Mouse (Mus musculus): ENCODE measurements around the gene Thsd4.
"Not testable (repeated sequence)": the region's sequence is repeated elsewhere in the genome, so short reads cannot be mapped to it uniquely, and the experiment has no call there.

Thsd4 gene

DNA sequence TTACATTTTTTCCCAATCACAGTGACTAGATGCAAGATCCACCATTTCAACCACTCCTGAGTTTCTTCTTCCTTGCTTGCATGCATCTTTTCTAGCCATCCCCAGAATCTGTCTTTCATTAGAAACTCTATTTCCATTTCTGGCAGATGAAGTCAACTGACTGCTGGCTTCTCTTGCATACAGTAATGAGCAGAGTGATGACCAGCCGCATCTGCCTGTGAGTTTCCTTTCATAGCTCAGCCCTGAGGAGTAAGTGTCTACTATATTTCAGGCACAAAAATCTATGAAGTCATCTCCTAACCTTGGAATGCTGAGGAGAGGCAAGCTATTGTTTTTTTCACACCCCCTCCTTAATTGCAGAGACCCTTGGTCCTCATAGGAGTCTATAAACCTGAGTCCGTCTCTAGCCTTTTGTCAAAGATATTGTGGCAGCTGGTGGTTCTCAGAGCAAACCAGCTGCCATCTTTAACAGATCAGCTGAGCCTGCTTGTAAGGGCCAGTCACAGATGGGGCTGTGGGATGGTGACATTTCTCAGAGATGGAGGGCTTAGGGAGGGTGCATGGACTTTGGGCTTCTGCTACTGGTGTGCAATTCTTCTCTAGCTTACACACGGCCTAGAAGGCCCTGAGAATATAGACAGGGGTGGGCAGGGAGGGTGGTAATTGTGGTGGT lies 535.8 kb downstream of the Thsd4 start:
- DNase-seq (ENCODE audit: low spot score): no peak

DNA sequence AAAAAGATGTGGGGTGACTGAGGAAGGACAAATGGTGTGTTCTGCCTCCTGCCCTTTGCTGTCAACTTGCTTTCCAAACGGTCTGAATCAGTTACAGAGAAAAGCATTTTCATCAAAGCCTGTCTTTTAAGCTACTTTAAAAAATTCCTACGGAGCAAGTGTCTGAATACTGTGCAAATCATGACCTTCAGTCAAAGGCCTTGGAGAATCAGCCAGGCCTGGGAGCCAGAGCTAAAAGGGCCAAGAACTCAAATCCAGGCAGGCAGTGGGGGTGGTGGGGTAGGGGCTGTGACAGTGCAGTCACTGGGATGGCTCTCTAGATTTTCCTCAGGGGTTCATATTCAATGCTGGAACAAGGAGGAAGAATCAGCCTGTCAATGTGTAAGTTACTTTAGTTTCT lies 540.7 kb downstream of the Thsd4 start:
- DNase-seq (ENCODE audit: low spot score): no peak

DNA sequence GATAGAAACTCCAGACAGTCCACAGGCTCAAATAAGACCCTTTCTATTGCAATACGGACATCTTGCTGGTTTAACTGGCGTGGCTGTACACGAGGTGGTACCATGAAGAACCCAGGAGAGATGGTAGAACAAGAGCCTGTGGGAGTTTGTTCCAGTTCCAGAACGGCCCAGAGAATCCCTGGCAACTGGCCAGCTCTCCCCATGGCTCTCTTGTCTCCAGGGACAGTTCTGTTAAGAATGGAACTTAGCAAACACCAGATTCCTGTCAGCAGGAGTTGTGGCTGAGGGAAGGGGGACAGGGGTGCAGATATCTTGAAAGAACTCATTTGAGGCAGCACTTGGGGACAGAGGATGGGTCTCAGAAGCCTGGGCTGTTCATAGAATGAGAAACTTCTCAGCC lies 550.6 kb downstream of the Thsd4 start:
- no peak for DNase-seq (ENCODE audit: low spot score)

DNA sequence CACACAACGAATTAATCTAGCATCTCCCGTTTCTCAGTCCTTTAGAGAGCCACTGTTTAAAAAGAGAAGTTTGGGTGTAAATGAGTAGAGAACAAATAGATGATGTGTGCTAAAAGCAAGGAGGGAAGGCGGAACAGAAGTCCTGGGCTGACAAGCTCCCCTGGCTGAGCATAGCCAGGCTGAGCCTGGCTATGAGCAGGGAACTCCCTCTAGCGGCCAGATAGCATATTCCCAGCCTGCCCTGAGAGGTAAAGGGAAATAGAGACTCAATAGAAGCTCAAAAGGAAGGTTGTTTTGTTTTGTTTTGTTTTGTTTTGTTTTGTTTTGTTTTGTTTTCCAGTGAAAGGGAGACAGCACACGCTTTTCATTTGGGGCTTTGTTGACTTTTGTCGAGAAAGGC lies 552.5 kb downstream of the Thsd4 start:
- DNase-seq (ENCODE audit: low spot score): peak; percentile 66

DNA sequence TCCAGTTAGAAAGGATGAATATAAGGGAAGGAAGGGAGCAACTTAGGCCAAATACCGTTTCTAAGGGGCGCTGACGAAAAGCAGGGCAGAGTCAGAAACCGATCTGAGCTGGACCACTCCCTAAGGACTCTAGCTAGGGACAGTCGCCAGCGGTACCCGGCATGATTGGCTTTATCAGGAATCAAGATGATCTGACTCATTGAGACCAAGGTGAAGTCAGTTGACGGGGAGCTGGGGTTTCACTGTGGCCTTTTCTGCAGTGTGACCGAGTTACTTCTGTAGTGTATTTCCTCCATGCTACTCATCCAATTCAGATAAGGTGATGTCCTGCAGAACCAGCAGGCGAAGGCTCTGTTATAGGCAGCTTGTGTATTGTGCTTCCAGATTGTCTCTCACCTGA lies 556.8 kb downstream of the Thsd4 start:
- no peak for DNase-seq (ENCODE audit: low spot score)

DNA sequence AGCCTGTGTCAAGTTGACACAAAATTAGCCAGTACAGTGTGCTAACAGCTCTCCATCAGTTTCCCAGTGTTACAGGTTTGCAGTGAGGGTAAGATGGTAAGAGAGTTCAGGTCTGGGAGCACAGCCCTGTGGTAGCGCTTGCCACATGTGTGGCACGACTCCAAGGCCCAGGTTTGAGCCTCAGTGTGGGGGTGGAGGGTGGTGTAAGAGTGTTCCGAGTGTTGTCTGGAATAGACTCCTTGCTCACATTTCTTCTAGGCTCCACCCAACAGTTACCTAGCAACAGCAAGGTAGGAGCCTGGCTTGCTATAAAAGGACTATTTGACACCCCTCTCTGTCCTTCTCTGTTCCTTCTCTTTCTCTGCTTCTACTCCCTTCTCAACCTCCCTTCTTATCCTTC lies 557.5 kb downstream of the Thsd4 start:
- no peak for DNase-seq (ENCODE audit: low spot score)

DNA sequence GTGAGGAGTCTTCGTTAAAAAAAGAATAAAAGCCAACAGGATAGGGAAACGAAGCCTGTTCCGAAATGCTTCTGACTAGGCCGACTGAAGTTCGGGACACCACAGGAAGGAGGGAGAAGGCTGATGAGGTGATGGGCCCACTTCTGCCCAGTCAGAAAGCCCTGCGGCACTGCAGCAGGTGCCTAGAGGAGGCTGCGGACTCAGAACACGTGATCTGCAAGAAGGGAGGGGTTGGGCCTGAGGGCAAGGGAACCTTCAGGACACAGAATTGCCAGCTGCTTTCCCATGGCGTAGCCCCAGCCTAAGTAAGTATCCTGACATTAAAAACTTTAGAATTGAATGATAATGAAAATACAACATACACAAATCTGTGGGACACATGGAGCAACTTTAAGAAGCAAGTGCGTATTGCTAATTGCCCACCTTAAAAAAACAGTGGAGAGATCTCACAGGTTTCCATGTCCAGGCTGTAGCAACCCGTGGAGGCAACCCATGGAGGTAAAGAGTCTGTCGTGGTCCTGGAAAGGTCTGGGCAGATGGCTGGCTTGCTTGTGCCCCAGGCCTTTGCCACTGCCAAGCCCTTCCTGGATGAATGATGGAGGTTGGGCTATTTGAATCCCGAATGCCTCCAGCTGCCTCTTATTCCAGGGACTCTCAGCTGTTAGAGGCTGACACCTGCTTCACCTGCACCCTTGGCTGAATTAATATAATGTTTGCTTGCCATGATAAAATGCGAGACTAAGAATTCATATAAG lies 560.5 kb downstream of the Thsd4 start:
- no peak for DNase-seq (ENCODE audit: low spot score)

DNA sequence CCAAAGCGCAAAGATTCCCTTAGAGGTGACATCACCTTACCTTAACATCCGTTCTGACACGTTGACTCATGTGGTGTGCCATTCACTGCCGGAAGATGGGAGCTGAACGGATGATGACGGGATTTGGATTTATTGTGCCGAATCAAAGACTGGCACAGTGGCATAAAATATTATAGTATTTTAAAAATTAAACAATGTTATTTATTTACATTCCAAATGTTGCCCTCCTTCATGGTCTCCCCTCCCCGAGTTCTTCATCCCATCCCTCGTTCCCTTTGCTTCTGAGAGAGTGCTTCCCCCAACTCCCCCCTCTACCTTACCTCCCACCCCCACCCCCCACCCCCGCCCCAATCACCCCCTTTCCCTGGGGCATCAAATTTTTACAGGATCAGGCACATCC lies 561.3 kb downstream of the Thsd4 start, which contains the start of gene Nr2e3:
TSS of gene Nr2e3 (minus strand) at position 101 of the 400 bp plus-strand sequence.
- no peak for DNase-seq (ENCODE audit: low spot score)

DNA sequence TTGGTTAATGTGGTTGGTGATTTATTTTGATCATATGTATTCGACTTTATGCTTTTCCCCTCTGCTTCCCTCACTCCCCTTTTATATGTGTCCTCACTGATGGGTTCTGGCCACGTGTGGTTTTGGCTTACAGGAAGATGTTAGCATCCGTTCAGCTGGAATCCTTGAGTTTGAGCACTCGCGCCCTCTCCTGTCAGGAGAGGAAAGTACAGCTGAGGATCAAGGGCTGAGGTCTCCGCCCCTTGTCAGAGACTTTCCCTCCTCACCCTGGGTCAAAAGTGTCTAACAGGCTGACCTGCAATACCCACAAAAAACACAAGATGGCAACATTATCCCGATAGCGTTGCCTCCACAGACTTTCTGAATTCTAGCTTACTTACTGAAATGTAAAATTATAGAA lies 562.6 kb downstream of the Thsd4 start:
- DNase-seq (ENCODE audit: low spot score): peak; percentile 78

DNA sequence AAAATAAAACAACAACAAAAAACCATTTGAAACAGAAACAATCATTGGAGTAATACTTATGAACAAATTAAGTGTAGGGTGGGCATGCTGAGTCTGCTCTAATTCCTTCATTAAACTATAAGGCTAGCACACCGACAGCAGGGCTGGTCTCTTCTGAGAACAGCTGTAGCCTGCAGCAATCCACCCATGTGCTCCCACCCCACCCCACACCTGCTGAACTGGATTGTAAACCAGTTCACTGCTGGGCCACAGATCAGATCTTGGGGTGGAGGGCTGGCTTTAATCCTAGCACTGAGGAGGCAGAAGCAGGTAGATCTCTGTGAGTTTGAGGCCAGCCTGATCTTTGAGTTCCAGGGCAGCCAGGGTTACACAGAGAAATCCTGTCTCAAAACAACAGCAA lies 563.7 kb downstream of the Thsd4 start:
- DNase-seq (ENCODE audit: low spot score): not testable (repeated sequence)

DNA sequence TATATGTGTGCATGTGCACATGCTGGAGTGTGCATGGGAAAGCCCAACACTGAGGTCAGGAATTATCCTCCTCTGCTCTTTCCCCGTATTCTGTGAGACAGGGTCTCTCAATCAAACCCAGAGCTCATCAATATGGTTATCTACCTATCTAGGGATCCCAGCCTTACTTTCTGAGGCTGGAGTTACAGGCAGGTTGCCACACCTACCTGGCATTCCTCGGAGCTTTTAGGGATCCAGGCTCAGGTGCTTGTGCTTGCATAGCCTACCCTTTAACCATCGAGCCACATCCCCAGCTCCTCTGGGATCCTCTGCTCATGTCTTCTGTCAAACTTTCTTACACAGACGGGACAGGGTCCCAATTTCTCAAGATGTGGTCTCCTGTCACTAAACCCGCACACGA lies 565.4 kb downstream of the Thsd4 start:
- DNase-seq (ENCODE audit: low spot score): no peak

DNA sequence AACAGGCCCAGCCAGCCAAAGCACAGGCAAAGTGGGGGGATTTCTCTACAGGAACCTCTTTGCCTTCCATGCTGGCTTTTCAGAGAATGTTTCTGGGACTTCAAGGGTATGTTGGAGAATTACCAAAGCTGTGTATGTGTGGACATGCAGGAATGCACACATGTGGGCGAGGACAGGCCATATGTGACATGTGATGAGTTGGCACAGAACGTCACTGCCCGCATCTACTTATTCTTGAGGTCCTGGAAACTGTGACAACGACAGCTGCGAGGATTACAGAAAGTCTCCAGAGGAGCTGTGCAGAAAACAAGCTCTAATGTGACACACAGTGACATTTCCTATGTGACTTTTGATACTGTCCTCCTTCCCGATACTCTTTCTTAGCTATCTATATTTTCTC lies 566.2 kb downstream of the Thsd4 start:
- no peak for DNase-seq (ENCODE audit: low spot score)

DNA sequence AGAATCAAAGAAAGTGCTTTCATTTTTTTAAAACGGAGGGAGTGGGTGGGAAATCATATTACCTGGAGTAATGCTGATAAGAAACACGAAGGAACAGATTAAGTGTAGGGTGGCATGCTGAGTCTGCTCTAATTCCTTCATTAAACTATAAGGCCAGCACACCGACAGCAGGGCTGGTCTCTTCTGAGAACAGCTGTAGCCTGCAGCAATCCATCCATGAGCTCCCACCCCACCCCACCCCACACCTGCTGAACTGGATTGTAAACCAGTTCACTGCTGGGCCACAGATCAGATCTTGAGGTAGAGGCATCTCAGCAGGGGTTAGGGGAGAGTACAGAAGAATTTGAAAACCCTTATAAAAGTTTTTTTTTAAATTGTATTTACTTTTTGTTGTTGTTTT lies 566.6 kb downstream of the Thsd4 start:
- no peak for DNase-seq (ENCODE audit: low spot score)

DNA sequence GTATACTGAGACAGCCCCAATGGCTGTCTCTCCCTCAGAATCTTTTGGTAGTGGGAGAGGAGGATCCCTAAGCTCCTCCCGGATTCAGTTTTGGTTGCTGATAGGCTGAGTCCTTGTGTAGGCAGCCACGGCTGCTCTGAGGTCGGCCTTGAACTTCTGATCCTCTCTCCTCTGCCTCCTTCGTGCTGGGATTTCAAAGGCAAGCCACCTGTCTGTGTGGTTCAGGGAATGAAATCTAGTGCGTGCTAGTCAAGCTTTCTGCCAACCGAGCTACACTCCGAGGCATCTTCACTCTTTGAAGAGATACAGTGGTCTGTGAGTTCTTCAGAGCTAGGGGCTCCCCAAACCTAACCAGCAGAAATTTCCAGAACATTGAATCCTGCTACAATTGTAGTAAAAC lies 568.3 kb downstream of the Thsd4 start:
- no peak for DNase-seq (ENCODE audit: low spot score)

DNA sequence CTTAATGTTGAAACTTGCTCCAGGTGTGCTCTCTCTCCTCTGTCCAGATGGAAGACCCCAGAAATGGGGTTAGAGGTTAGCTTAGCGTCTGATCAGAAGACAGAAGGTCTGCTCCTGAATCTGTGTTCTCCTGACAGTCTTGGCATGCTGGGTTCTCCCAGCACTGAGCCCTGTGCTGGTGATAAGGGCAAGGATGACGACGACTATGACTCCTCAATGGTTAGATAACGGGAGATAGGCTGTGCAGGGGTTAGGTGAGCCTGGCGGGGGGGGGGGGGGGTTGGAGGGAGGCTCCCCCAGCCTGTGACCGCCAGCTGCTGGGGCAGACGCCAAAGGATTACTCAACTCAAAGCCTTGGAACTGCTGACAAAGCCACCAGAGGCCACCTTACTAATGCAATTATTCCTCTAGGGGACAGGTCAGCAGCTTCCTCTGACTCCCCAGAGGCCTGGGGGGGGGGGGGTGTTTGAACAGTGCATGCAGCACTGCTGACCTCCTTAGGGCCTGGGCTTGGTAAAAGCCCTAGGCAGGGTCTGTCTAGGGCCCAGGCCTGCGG lies 569.3 kb downstream of the Thsd4 start:
- no peak for DNase-seq (ENCODE audit: low spot score)

DNA sequence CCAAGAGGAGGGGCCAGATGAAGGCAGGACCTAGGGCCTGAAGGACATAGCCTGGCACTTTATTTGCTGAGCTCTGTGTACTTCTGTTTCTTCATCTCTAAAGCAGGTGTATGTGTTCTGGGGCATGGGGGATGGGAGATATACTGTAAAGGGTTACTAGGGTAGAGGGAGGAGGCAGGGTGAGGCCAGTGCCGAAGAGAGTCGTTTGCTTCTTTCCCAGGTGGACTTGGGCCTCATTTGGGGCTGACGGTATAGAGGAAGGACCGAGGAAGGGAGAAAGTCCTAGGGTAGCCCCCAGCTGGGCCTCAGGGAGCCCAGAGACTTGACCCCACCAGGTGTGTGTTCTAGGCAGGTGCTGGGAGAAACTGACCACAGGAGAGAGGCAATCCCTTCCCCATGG lies 569.9 kb downstream of the Thsd4 start:
- DNase-seq (ENCODE audit: low spot score): no peak

DNA sequence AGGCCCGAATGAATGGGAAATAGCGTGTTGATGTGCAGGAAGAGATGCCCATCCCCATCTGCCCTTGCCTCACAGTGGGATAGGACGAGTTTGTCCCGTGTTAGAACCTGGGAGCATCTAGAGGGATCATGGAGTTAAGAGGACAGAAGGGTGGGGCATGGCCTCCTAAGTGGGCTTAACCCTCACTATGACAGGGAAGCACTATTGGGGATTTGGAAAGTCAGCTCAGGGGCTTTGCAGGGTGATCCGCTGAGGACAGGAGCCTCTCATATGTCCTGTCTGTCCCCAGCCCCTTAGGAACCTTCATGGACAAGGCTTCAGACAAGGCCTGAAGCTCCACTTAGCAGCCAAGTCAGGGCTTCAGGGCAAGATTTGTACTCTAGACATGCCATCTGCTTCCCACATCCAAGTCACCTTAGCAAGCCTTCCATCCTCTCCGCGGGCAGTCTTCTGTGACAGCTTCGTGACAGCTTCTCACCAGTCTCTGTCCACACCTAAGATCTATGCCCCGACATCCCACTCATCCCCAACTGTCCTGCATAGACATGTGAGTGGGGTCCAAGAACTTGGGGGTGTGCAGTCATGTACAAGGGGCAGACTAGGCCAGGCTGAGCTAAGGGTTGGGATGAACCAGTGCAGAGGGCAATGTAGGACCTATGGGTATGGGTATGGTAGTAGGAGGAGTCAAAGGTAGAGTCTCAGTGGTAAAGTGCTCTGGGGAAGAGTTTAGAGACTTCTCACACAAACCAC lies 570.7 kb downstream of the Thsd4 start:
- no peak for DNase-seq (ENCODE audit: low spot score)

DNA sequence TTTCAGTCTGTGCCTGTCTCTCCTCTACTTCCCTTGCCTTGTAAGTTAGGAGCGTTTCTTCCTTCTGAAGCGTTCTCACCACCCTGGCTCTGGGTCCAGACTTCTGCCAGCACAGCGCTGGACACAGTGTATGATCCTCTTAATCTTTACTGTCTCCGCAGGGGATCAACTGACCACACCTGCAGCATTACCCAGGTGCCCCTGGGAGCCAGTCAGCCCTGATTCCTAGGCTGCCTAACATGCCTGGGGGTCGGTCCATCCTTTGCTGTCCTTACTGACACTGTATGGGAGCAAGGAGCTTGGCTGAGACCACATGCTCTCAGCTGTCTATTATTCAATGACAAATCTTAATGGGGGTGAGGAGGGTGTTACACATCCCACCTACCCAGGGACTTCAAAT lies 571.9 kb downstream of the Thsd4 start:
- no peak for DNase-seq (ENCODE audit: low spot score)

DNA sequence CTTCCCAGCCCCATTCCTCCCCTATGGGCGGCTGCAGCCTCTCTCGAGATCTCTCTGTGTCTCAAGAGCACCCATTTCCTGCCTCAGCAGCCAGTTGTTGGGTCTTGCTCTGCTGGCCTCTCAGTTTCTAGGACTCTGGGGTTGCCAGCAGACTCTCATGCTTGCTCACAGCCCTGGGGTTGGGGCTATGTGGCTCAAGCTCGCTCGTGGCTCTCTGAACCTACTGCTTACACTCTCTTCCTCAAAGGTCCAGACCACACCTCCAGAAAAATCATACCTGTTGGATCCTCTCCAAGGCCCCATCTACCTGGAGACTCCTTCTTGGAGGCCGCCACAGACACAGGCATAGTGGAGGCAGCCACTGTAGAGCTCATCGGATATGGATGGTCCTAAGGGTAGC lies 572.3 kb downstream of the Thsd4 start:
- DNase-seq (ENCODE audit: low spot score): no peak

DNA sequence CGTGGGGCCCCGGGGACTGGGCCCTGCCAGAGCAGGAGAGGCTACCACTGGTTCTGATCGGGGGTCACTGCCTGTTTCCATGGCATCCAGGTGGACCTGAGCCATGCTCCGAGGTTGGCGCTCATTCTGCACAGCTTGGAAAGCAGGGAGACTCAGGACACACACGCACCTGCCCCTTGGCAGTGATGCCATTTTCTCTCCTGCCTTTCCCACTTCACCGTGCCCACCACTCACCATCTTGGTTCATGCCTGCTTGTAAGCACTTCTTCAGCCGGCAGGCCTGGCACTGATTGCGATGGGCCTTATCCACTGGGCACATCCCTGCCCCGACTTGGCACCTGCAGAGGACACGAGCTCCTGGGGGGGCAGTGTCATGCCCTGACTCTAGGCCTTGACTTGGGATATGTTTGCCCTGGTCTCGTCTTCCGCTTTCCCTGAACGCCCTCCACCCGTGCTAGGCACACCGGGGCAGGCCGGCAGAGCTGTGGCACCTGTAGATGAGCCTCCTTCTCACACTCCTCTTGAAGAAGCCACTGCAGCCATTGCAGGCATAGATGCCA lies 573.1 kb downstream of the Thsd4 start:
- no peak for DNase-seq (ENCODE audit: low spot score)

DNA sequence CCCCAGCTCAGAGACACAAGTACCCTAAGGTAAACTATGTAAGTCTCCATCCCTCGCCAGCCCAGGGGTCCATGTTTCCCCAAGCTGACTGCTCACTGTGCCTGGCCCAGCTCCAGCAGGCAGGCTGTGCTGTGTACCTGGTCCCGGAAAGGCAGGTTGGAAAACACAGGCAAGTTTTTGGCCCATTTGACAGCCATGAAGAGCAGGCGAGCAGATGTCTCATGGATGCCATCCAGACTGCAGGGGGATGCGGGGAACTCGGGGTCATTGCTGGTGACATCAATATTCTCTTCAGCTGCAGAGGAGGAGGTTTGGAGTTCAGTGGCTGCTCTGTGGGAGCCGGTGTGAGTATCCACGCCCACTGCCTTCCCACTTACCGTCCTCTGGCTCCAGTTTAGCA lies 573.6 kb downstream of the Thsd4 start:
- no peak for DNase-seq (ENCODE audit: low spot score)

DNA sequence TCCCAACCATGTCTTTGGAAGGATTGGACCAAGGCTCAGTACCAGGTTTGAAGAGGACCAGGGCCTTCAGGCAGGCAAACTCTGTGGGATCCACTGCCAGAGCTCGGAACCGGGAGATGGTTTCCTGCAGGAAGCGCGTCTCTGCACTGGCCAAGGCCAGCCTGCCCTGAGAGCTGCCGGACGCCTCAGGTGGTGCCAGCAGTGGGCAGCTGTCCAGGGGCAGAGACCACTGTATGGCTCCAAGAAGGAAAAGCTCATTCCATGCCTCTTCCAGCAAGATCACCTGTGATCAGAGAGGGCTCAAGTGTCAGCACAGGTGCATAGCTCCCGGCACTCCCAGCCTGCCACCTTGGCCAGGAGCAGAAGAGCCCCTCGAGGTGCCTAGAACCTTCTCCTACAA lies 574.6 kb downstream of the Thsd4 start:
- no peak for DNase-seq (ENCODE audit: low spot score)

DNA sequence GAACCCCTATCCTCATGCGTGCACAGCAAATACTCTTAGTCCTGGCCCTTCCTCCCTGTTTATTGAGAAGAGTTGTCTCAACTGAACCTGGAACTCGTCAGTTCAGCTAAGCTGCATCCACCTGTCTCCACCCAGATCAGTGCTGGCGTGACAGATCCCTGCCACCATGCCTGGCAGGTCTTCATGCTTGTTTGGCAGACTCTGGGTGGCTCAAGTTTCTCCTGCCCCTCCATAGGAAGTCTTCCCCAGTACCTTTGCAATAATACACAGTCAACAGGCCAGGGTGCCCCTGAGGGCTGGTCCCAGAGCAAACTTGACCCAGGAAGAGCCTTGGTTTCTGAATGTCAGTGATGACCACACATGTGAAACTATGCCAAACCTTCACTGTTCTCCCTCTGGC lies 576.6 kb downstream of the Thsd4 start:
- DNase-seq (ENCODE audit: low spot score): no peak
